Mouse (Mus musculus): Measurements from ENCODE around the gene Frem1. TPM values are rescaled to one million over a fixed set of nuclear protein-coding genes. Genes with fewer than 3 reads are reported as not detected.

The Frem1 gene
- polyA plus RNA-seq (2017; shearing (Covaris generic)): not detected

DNA sequence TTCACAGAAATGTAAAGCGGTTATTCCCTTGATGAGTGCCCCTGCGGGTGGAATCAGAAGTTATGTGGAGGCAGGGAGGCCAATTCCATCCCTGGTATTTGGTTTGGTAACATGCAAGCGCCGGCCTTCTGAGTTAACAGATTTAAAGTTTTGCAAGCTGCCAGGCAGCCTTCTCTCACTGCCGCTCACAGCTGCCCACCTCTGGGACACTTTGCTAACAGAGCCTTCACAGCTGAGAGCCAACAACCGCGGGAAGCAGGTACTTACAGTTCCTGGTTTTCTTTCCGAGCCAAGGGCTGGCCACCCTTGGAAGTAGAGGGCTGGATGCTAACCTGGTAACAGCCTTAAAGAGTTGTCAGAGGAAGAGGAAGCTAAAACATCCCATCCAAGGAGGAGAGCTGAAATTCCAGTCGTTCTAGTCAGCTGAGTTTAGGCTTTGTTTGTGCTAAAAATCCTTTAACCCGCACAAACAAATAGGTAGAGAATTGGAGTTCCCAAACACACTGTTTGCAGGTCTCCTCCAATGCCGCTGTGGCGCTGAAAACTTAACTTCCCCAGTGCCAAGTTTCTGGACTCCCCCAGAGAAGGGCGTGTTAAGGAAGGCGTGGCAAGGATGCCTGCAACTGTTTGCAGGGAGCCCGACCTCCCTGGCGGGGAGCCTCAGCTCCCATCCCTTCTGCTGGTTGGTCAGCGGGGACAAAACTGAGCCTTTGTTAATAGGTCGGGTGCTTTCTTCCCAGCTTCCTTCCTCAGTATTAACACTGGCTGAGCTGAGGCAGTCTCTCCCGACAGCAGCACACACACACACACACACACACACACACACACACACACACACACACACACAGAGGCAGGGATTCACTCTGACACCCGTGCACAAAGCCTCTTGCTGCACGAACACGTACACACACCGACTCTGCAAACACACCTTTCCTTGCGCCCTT is at the start of gene Frem1:
Frem1 (minus strand) TSS at position 706 of the 944 bp plus-strand sequence.

DNA sequence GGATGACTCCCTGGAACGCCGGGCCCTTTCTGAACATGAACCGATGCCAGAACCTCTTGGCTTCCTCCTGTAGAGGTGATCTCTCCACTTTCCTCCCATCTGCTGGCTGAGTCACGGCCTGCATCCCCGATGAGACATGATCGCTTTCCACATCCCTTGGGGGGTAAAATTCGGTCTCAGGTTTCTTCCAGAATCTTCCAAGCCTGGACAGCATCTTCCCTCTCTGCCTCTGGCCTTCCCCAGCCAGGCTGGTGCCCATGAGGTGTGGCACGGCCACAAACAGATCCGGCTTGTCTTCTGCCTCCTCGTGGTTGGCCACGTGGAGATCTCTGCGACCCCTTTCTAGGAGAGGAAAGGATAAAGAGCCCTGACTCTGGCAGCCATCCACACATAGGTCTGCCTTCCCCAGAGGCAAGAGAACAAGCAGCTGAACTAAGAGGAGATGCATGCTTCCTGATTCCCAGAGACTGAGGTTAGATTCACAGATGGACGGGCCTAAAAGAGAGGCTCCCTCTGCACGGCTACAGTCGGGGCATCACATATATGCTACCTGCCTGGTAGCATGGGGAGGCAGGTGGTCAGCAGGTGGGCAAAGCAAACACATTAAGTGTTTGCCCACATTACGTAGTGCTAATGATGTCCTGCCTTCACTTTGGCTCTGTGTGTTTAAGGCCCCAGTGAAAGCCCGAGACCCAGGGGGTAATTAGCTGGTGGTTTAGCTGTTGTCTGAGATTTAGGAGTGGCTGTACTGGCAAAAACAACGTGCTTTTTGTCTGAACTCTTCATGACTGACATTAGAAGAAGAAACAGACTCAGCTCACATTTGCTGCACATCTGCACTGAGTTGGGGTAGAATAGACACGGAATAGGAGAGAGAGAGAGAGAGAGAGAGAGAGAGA is 167.3 kb downstream of the Frem1 start, which contains the start of gene Cer1:
Cer1 (minus strand) TSS at position 513 of the 899 bp plus-strand sequence.

DNA sequence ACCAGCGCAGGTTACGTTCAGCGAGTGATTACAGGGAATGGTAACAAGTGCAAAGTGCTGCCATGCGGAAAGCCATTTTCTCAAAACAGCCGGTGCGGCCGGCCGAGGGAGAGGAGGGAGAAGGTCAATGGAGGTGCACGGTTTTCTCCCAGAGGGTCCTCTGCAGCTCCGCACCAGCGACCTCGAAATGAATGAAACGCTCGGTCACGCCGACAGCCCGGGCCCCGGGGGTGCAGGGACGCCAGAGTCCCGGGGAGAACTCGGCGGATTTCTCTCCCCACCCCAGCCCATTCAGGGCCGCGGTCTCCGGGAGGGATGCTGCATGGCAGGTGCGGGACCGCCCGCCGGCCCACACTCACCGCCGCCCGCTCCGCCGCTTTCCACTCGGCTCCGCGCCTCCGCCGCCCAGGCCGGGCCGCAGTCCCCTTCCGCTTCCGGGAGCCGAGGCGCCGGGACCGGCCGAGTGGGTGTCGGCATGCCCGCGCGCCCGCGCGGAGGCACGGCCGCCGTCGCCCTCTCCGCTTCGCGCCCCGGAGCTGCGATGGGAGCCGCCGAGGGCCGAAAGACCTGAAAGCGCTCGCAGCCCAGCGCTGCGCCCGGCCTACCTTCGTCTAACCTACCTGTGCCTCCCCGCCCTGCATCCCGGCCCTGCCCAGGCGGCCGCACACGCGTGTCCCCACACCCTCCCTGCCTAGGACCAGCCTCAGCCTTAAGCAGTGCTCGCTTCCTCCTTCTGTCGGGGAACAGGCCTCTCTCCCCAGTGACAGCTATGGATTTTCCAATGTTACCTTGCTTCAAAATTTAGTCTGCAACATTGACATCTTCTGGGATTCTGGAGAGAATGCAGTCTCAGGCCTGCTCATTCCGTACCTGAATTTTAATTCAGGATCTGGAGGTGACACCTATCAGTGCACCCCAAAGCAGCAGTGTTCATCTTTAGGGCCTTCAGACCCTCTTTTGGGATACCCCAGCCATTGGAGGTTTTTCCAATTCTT is 192.7 kb downstream of the Frem1 start, which contains the start of gene Zdhhc21:
Zdhhc21 (minus strand) TSS at position 828 of the 995 bp plus-strand sequence.

Other genes starting within 250 kb of the Frem1 start
- gene Zdhhc21, start 192.4 kb downstream of the Frem1 start, polyA plus RNA-seq (2017; shearing (Covaris generic)): 11.0 TPM
- not detected for gene Cer1, start 167.2 kb downstream of the Frem1 start, polyA plus RNA-seq (2017; shearing (Covaris generic))